Mouse (Mus musculus): Measurements from ENCODE around the gene 0610037L13Rik. TPM values are rescaled to one million over a fixed set of nuclear protein-coding genes. Genes with fewer than 3 reads are reported as not detected.

The 0610037L13Rik gene
- polyA plus RNA-seq (2015; fragmentation: Nextera tagmentation; extraction: Ambion mirVana): 106 and 108 TPM in 2 replicates

DNA sequence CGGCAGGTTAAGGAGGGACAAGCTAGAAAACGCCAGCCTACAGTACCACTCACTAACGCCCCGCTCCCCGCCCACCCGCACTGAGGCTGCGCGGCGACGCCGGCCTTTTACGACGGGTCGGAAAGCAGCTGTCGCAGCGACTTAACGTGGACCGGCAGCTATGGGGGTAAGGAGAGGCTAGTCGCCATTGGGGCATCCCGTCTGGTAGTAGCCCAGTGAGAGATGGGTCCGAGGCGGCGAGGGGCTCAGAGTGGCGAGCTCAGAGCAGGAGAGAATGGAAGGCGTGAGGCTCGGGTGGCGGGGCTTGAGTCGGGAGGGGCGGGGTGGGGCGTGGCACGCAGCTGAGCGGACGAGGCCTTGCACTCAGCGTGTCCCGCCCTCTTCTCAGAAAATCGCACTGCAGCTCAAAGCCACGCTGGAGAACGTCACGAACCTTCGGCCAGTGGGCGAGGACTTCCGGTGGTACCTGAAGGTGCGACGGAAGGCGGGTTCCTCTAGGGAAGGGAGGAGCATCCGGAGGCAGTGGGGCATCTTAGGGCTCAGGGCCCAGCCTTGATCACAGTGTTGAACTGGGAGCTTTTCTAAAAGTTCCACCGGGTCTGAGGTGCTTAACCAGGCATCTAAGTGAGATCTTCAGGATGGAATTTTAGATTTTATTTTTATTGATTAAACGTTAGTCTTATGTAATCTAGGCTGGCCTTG is at the start of gene 0610037L13Rik:
TSS of gene 0610037L13Rik (plus strand) at position 83 of the 702 bp plus-strand sequence.
- under 1% methylated on average over 48 of the region's 48 CpGs for WGBS
- Histone ChIP-seq H3K4me2 (replicated peaks) (peak within 1 kb of the TSS; percentile 80), H3K36me3 (peaks cover 52% of the 10 kb centered on the region), H3K27me3 (no peaks in the 10 kb centered on the region), H3K9ac (replicated peaks) (peak within 1 kb of the TSS; percentile 81), H3K27ac (peak within 1 kb of the TSS; percentile 92), H3K4me1 (replicated peaks) (peaks cover 16% of the 10 kb centered on the region), H3K9me3 (no peaks in the 10 kb centered on the region), H3K4me3 (replicated peaks) (peak within 1 kb of the TSS; percentile 57)
- peak; percentile 96 for ATAC-seq

DNA sequence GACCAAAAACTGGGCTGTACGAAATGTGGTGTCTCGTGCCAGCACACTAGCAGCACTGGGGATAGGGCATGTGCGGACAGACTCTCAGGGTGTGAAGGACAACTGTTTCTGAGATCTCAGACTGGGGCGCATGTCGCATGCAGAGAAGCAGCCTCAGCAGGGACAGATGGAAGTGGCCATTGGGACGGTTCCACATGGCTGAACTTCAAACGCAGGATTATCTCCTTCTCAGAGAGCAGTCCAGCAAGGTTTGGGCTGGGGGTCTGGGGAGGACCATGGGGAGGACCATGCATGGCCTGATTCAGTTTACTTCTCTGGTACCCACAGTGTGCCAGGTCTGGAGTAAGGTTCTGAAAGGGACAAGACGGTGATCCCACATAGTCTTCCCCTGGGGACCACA is 45.9 kb upstream of the 0610037L13Rik start:
- WGBS: 28% methylated on average over 8 of the region's 8 CpGs
- peaks cover 47% of the 10 kb centered on the region for H3K36me3 ChIP-seq
- peaks cover 58% of the 10 kb centered on the region for H3K4me1 ChIP-seq (replicated peaks)
- H3K4me3 ChIP-seq (replicated peaks): no peak overlapping the region
- H3K4me2 ChIP-seq (replicated peaks): no peak overlapping the region
- H3K9me3 ChIP-seq: no peaks in the 10 kb centered on the region
- peak overlapping the region; percentile 32; the same call in 1 of the 2 replicates for H3K27ac ChIP-seq
- H3K9ac ChIP-seq (replicated peaks): no peak overlapping the region
- ATAC-seq: no peak
- H3K27me3 ChIP-seq: peaks cover 14% of the 10 kb centered on the region

DNA sequence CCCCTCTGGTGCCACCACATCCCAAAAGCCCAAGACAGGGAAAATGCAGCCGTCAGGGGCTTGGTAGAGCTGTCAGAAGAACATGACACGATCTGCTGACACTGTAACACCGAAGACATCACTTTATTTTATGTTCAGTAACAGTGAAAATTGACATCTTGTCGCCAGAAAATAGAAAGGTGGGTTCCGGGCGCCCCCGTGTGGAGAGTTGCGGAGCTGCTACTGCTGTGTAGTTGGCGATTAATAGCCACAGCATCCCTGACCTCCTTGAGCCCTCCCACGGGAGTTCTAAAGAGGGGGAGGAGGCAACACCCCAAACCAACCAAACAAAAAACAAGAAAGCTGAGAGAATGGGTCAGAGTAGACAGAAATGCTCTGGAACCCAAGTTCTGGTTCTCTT is 44.6 kb upstream of the 0610037L13Rik start:
- peaks cover 14% of the 10 kb centered on the region for H3K27me3 ChIP-seq
- peaks cover 51% of the 10 kb centered on the region for H3K4me1 ChIP-seq (replicated peaks)
- H3K4me3 ChIP-seq (replicated peaks): no peak overlapping the region
- H3K36me3 ChIP-seq: peaks cover 60% of the 10 kb centered on the region
- peak overlapping the region; percentile 57 for H3K27ac ChIP-seq
- no peak overlapping the region for H3K9ac ChIP-seq (replicated peaks)
- H3K9me3 ChIP-seq: no peaks in the 10 kb centered on the region
- 3% methylated on average over 10 of the region's 10 CpGs for WGBS
- no peak for ATAC-seq
- H3K4me2 ChIP-seq (replicated peaks): no peak overlapping the region

DNA sequence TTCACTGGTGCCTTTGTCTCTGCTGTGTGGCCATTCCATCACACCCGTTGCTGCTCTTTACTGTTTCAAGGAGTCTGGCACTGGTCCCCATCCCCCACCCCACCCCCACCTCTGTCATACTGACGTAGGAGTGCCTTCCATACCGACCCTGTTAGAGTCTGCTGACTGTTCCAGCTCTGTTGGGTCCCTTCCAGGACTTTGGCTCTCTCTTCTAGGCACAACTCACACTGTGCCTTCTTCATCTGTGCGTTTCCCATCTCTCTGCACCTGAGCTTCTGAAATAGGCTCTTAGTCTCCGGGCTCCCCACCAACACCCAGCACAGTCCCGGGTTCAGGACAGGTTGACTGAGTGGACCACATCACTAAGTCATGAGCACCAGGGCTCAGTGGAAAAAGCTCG is 42.8 kb upstream of the 0610037L13Rik start:
- Histone ChIP-seq H3K27ac (no peak overlapping the region), H3K27me3 (peaks cover 14% of the 10 kb centered on the region), H3K36me3 (peaks cover 78% of the 10 kb centered on the region), H3K4me1 (replicated peaks) (peaks cover 41% of the 10 kb centered on the region), H3K4me2 (replicated peaks) (no peak overlapping the region), H3K4me3 (replicated peaks) (no peak overlapping the region), H3K9ac (replicated peaks) (no peak overlapping the region), H3K9me3 (no peaks in the 10 kb centered on the region)
- 71% methylated on average over 7 of the region's 7 CpGs for WGBS
- ATAC-seq: 0 out of 2 replicates have a peak, but pooled peaks have one; percentile 5

DNA sequence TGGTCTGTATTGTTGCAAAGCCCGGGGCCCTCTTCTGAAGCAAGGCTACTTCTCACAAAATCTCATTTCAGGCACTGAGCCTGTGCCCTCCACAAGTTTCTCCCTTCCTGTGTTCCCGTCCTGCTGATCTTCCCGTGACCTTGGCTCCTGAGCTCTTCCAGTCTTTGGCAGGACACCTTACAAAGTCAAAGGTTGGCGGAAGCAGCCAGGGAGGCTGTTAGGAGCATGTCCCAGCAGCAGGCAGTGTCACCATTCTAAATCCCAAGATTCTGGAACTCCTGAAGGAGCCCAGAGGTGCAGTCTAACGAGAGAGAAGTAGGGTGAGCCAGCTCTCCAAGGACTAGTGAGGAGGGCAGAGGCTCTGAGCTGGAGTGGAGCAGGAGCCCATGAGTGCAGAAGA is 41.1 kb upstream of the 0610037L13Rik start:
- 84% methylated on average over 5 of the region's 5 CpGs for WGBS
- no peaks in the 10 kb centered on the region for H3K9me3 ChIP-seq
- H3K27ac ChIP-seq: no peak overlapping the region
- ATAC-seq: no peak
- no peak overlapping the region for H3K4me2 ChIP-seq (replicated peaks)
- 0 out of 2 replicates have a peak overlapping the region, but pooled peaks have one; percentile 3 for H3K9ac ChIP-seq (replicated peaks)
- no peak overlapping the region for H3K4me3 ChIP-seq (replicated peaks)
- H3K4me1 ChIP-seq (replicated peaks): peaks cover 25% of the 10 kb centered on the region
- H3K36me3 ChIP-seq: peaks cover 86% of the 10 kb centered on the region
- peaks cover 14% of the 10 kb centered on the region for H3K27me3 ChIP-seq

DNA sequence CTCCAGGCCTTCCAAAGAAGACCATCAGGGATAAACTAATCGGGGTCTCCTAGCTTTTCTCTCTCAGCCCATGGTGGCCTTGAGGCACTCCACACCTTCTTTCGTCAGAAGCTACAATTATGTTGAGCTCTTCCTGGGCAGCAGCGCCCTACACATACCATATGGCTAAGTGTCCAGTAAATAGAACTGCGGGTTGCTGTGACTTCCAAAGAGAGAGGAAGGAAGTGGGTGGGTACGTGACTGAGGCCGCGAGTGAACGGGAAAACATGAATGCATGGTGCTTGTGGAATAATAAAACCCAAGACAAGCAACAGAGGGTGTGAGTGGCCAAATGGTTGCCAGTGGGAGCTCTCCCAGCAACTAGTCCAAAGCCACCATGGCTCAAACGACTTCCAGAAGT is 40.0 kb upstream of the 0610037L13Rik start:
- peaks cover 16% of the 10 kb centered on the region for H3K4me1 ChIP-seq (replicated peaks)
- no peak for ATAC-seq
- H3K4me2 ChIP-seq (replicated peaks): no peak overlapping the region
- H3K4me3 ChIP-seq (replicated peaks): no peak overlapping the region
- peaks cover 91% of the 10 kb centered on the region for H3K36me3 ChIP-seq
- no peak overlapping the region for H3K9ac ChIP-seq (replicated peaks)
- H3K9me3 ChIP-seq: no peaks in the 10 kb centered on the region
- peaks cover 14% of the 10 kb centered on the region for H3K27me3 ChIP-seq
- H3K27ac ChIP-seq: no peak overlapping the region
- WGBS: 86% methylated on average over 9 of the region's 9 CpGs

DNA sequence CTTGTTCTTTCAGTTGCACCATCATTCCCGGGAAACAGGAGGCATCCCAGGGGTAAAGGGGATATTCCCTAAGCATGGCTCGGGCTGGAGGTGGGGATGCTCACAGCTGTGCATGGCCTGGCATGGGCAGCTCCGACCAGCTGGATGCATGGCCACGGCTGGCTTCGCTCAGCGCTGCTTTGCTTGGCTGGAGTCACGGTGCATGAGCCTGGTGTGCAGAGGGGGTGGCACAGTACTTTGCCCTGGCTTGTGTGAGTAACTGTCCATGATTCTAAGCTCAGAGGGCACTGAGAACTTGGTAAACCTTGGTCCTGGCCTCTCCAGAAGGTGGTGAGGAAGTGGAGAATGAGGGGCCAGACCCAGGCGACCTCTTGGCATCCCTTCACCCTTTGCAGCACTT is 39.5 kb upstream of the 0610037L13Rik start:
- Histone ChIP-seq H3K9ac (replicated peaks) (no peak overlapping the region), H3K27me3 (peaks cover 14% of the 10 kb centered on the region), H3K36me3 (peaks cover 96% of the 10 kb centered on the region), H3K4me1 (replicated peaks) (peaks cover 12% of the 10 kb centered on the region), H3K4me3 (replicated peaks) (no peak overlapping the region), H3K9me3 (no peaks in the 10 kb centered on the region), H3K27ac (no peak overlapping the region), H3K4me2 (replicated peaks) (no peak overlapping the region)
- ATAC-seq: no peak
- WGBS: 92% methylated on average over 8 of the region's 8 CpGs

DNA sequence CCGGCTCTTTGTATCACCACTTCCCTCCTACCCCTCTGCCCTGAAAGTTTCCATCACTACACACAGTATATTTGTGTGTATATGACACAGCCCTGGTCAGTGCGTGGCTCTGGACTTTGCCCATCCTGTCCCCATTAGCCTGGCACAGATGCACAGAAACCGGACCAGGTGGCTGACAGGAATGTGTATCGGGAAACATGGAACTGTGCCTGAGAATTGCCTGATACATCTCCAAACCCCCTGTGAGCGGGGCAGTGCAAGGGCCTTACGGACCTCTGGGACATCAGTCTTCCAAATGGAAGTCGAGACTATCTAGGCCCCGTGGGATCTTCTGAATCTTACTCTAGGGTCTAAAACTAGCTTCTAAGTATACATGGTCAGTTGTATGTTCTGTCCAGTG is 36.3 kb upstream of the 0610037L13Rik start:
- no peaks in the 10 kb centered on the region for H3K4me1 ChIP-seq (replicated peaks)
- WGBS: 91% methylated on average over 8 of the region's 8 CpGs
- H3K4me2 ChIP-seq (replicated peaks): no peak overlapping the region
- H3K4me3 ChIP-seq (replicated peaks): no peak overlapping the region
- H3K27ac ChIP-seq: no peak overlapping the region
- peaks cover 95% of the 10 kb centered on the region for H3K36me3 ChIP-seq
- no peaks in the 10 kb centered on the region for H3K27me3 ChIP-seq
- ATAC-seq: no peak
- no peak overlapping the region for H3K9ac ChIP-seq (replicated peaks)
- no peaks in the 10 kb centered on the region for H3K9me3 ChIP-seq

DNA sequence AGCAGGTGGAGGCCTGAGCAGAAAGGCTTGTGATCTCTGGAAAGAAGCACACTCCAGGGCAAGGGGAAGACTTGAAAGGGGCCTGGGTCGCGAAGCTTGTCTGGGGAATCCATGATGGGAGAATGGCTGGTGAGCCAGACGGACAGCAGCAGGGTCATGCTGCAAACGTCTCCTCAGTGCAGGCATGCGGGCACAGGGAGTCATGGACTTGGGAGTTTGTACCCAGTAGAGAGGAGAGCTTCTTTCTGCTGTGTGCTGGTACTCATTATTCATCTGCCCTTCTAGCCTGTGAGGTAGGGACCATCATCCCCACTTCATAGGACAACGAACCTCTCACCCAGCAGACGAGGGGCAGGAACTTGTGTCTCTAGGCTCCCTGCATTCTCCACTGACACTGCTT is 35.8 kb upstream of the 0610037L13Rik start:
- Histone ChIP-seq H3K4me1 (replicated peaks) (no peaks in the 10 kb centered on the region), H3K36me3 (peaks cover 95% of the 10 kb centered on the region), H3K4me3 (replicated peaks) (no peak overlapping the region), H3K27me3 (no peaks in the 10 kb centered on the region), H3K9ac (replicated peaks) (no peak overlapping the region), H3K9me3 (no peaks in the 10 kb centered on the region), H3K27ac (no peak overlapping the region), H3K4me2 (replicated peaks) (no peak overlapping the region)
- ATAC-seq: no peak
- 91% methylated on average over 7 of the region's 7 CpGs for WGBS

DNA sequence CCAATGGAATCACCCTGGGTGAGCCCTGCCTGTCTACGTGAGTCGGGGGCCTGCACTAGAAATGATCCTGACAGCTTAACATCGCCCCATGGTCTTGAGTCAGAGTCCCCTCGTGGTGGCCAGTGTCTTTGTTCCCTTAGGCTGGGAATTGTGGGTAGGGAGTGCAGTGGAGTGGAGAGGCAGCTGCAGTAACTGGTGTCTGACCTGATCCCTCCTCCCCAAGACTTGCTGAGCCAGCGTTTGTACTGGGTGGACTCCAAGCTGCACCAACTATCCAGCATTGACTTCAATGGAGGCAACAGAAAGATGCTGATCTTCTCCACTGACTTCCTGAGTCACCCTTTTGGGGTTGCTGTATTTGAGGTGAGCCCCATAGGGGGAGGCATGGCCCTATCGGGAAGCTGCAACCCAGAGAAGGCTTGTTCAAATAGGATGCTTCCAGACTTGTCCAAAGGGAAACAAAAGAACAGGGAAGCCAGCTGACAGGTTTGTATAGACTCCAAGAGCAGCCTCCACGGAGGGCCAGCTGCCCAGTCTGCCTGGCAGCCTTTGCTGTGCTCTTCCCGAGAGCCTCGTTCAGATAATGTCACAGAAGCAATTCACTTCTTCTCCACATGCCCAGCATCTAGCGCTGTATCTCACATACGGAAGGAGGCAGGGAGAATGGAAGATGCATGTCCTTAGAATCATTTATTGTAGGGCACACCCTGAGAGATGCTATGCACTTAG is 32.5 kb upstream of the 0610037L13Rik start:
- Histone ChIP-seq H3K9me3 (no peaks in the 10 kb centered on the region), H3K4me1 (replicated peaks) (no peaks in the 10 kb centered on the region), H3K27ac (no peak overlapping the region), H3K27me3 (no peaks in the 10 kb centered on the region), H3K4me3 (replicated peaks) (no peak overlapping the region), H3K4me2 (replicated peaks) (no peak overlapping the region), H3K36me3 (peaks cover 94% of the 10 kb centered on the region), H3K9ac (replicated peaks) (no peak overlapping the region)
- WGBS: 72% methylated on average over 11 of the region's 11 CpGs
- ATAC-seq: no peak

DNA sequence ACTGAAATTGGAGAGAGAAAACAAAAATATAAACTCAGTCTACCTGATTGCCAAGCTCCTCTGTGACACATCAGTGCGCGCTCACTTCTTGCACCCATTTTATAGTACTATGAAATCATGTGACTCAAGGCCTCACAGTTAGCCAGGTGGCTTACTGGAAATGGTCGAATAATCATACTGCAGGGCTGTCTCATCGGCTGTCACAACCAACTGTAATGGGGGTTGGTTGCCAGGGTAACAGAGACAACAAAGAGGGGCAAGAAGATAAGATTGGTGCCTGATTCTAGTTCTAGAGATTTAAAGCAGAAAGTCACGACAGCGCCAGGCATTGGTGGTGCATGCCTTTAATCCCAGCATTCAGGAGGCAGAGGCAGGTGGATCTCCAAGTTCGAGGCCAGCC is 30.6 kb upstream of the 0610037L13Rik start:
- no peak overlapping the region for H3K9ac ChIP-seq (replicated peaks)
- 87% methylated on average over 7 of the region's 7 CpGs for WGBS
- ATAC-seq: no peak
- no peaks in the 10 kb centered on the region for H3K27me3 ChIP-seq
- H3K27ac ChIP-seq: no peak overlapping the region
- no peak overlapping the region for H3K4me3 ChIP-seq (replicated peaks)
- H3K9me3 ChIP-seq: no peaks in the 10 kb centered on the region
- no peaks in the 10 kb centered on the region for H3K4me1 ChIP-seq (replicated peaks)
- no peak overlapping the region for H3K4me2 ChIP-seq (replicated peaks)
- peaks cover 94% of the 10 kb centered on the region for H3K36me3 ChIP-seq

DNA sequence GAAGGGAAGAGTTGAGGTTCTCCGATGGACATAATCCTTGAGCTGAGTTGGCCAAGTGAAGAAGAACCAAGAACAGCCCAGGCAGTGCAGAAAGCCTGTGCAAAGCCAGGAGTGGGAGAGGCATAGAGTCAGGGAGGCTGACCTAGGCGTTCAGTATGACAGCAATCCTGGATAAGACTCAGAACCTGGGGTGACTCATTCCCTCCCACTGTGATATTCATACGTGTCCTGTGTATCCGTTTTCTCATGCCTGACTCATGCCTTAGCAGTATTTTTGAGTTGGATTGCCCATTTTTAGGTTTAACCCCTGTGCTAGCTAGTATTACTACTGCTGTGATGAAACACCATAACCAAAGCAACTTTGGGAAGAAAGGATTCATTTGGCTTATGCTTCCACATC is 24.7 kb upstream of the 0610037L13Rik start:
- 87% methylated on average over 4 of the region's 4 CpGs for WGBS
- Histone ChIP-seq H3K27me3 (no peaks in the 10 kb centered on the region), H3K27ac (no peak overlapping the region), H3K9ac (replicated peaks) (no peak overlapping the region), H3K4me1 (replicated peaks) (no peaks in the 10 kb centered on the region), H3K36me3 (peaks cover 77% of the 10 kb centered on the region), H3K9me3 (no peaks in the 10 kb centered on the region), H3K4me3 (replicated peaks) (no peak overlapping the region), H3K4me2 (replicated peaks) (no peak overlapping the region)
- ATAC-seq: no peak
